8 mouse cellular contexts compared by ENCODE assay signal in the genomic region with DNA sequence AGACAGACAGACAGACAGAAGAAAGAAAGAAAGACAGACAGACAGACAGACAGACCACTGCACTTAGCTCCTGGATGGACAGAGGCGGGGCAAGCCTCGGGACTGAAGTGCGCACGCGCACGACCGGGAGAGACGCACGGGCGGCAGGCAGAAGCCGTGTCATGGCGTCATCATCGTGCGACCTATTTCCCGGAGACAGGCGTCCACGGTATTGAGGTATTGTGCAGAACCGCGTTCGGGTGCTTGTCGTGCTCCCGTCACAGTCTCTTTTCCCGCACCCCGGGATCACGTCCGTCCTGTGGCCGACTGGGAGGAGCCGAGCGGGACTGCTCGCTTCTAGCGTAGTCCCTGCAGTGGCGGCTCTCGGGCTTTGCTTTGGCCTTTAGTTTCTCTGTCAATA. TPM values are rescaled to one million over a fixed set of nuclear protein-coding genes. Genes with fewer than 3 reads are reported as not detected.
DNase-seq lines count a peak whose midpoint lies in the region; ATAC-seq and TF ChIP-seq lines count a peak whose summit lies in the region.

A gene (plus strand): TSS at position 137 of the 400 bp plus-strand sequence.

- H3K9me3 ChIP-seq in E14TG2a.4 (ENCODE audit: low read length), result no peaks in the 10 kb centered on the region
- H3K9me3 ChIP-seq in forebrain, embryonic 13.5 days (replicated peaks), result no peaks in the 10 kb centered on the region
- no peaks in the 10 kb centered on the region for H3K9me3 ChIP-seq in liver, postnatal 0 days (ENCODE audit: low read length)
- no peaks in the 10 kb centered on the region for H3K9me3 ChIP-seq in neural tube, embryonic 14.5 days (ENCODE audit: control insufficient read depth, low read length)

- intact Hi-C loops in heart, postnatal 10 days (cut with DNase I), result loop anchor here (5.0 kb wide), 2 partner anchors 95 to 175 kb away; no protein-coding TSS in a partner anchor

- H3K36me3 ChIP-seq in E14TG2a.4 (ENCODE audit: insufficient read depth, low read length), result no peaks in the 10 kb centered on the region
- H3K36me3 ChIP-seq in forebrain, embryonic 13.5 days (ENCODE audit: poor library complexity, severe bottlenecking), result no peaks in the 10 kb centered on the region
- H3K36me3 ChIP-seq in liver, postnatal 0 days (replicated peaks; ENCODE audit: insufficient read depth, low read length), result no peaks in the 10 kb centered on the region
- no peaks in the 10 kb centered on the region for H3K36me3 ChIP-seq in neural tube, embryonic 14.5 days (ENCODE audit: control insufficient read depth, insufficient read depth, low read length)

- peak within 1 kb of the TSS; percentile 90 for H3K4me3 ChIP-seq in E14TG2a.4 (replicated peaks; ENCODE audit: low read length)
- peak within 1 kb of the TSS; percentile 67 for H3K4me3 ChIP-seq in forebrain, embryonic 13.5 days
- peak within 1 kb of the TSS; percentile 99 for H3K4me3 ChIP-seq in liver, postnatal 0 days (ENCODE audit: low read depth, low read length)
- peak within 1 kb of the TSS; percentile 78 for H3K4me3 ChIP-seq in neural tube, embryonic 14.5 days (ENCODE audit: low read depth, low read length)

- TF ChIP-seq CTCF in E14TG2a.4 (conservative IDR thresholded peaks at IDR 0.05; ENCODE audit: low read length), result no peak
- no peak for TF ChIP-seq CTCF in liver, postnatal 0 days (IDR thresholded peaks at IDR 0.05; ENCODE audit: low read depth)

- TF ChIP-seq EP300 in liver, postnatal 0 days (IDR thresholded peaks at IDR 0.05; ENCODE audit: low read depth), result no peak

- peak; percentile 94 for ATAC-seq in forebrain, embryonic 13.5 days
- ATAC-seq in liver, postnatal 0 days, result peak; percentile 97
- peak; percentile 94 for ATAC-seq in neural tube, embryonic 14.5 days (ENCODE audit: low read depth)

- peak within 1 kb of the TSS; percentile 74 for H3K4me2 ChIP-seq in forebrain, embryonic 13.5 days
- H3K4me2 ChIP-seq in liver, postnatal 0 days (ENCODE audit: low read depth, low read length), result peak within 1 kb of the TSS; percentile 77
- H3K4me2 ChIP-seq in neural tube, embryonic 14.5 days (ENCODE audit: low read depth, low read length), result peak within 1 kb of the TSS; percentile 93

- H3K27ac ChIP-seq in forebrain, embryonic 13.5 days, result peak within 1 kb of the TSS; percentile 85
- peak within 1 kb of the TSS; percentile 97 for H3K27ac ChIP-seq in liver, postnatal 0 days (ENCODE audit: low read depth)
- H3K27ac ChIP-seq in neural tube, embryonic 14.5 days (ENCODE audit: low read depth, low read length), result peak within 1 kb of the TSS; percentile 91

- WGBS in forebrain, embryonic 13.5 days, result under 1% methylated on average over 33 of the region's 33 CpGs
- WGBS in large intestine, adult 2 months, result under 1% methylated on average over 33 of the region's 33 CpGs
- WGBS in liver, postnatal 0 days (ENCODE audit: insufficient replicate concordance), result under 1% methylated on average over 33 of the region's 33 CpGs
- WGBS in neural tube, embryonic 14.5 days, result 1% methylated on average over 33 of the region's 33 CpGs

- peak; percentile 95 for DNase-seq in c-Kit-positive CD71-positive TER-119-positive erythroid progenitor cells, embryonic 14.5 days (ENCODE audit: low spot score)
- DNase-seq in heart, postnatal 10 days, result peak; percentile 95 to 97
- DNase-seq in large intestine, adult 2 months (ENCODE audit: low read depth, low spot score), result peak; percentile 82
- peak; percentile 95 for DNase-seq in liver, postnatal 0 days
- DNase-seq in testis, postnatal 10 days (ENCODE audit: low spot score), result peak; percentile 98

- H3K9ac ChIP-seq in forebrain, embryonic 13.5 days, result peak within 1 kb of the TSS; percentile 77
- peak within 1 kb of the TSS; percentile 98 for H3K9ac ChIP-seq in liver, postnatal 0 days (replicated peaks)
- peak within 1 kb of the TSS; percentile 86 for H3K9ac ChIP-seq in neural tube, embryonic 14.5 days (replicated peaks; ENCODE audit: low read depth, low read length)

- no peaks in the 10 kb centered on the region for H3K27me3 ChIP-seq in E14TG2a.4 (ENCODE audit: insufficient read depth, low read length)
- no peaks in the 10 kb centered on the region for H3K27me3 ChIP-seq in forebrain, embryonic 13.5 days
- no peaks in the 10 kb centered on the region for H3K27me3 ChIP-seq in liver, postnatal 0 days (ENCODE audit: insufficient read depth, low read length)
- no peaks in the 10 kb centered on the region for H3K27me3 ChIP-seq in neural tube, embryonic 14.5 days (ENCODE audit: control insufficient read depth, insufficient read depth, low read length)

- H3K4me1 ChIP-seq in E14TG2a.4 (replicated peaks; ENCODE audit: low read depth, low read length), result peaks cover 12% of the 10 kb centered on the region
- peaks cover 18% of the 10 kb centered on the region for H3K4me1 ChIP-seq in forebrain, embryonic 13.5 days
- H3K4me1 ChIP-seq in liver, postnatal 0 days (ENCODE audit: insufficient read depth), result peaks cover 12% of the 10 kb centered on the region; the same call in 1 of the 2 replicates
- peaks cover 11% of the 10 kb centered on the region; the same call in 1 of the 2 replicates for H3K4me1 ChIP-seq in neural tube, embryonic 14.5 days (ENCODE audit: control insufficient read depth, insufficient read depth, low read length)

RNA-seq across cellular contexts. Expression of the gene that starts here (rescaled TPM):
- polyA plus RNA-seq in forebrain, embryonic 13.5 days (2015; fragmentation: Nextera tagmentation; extraction: Ambion mirVana), result 101 and 111 TPM in 2 replicates
- total RNA-seq in heart, postnatal 10 days (2021), result 10 to 100 TPM; 36.3 to 39.2 TPM
- 14.5 and 15.2 TPM in 2 replicates for polyA plus RNA-seq in large intestine, adult 2 months (2012; rRNA removed)
- 46.4 and 51.0 TPM in 2 replicates for polyA plus RNA-seq in liver, postnatal 0 days (2015; fragmentation: Nextera tagmentation; extraction: Ambion mirVana)
- 154 and 178 TPM in 2 replicates for polyA plus RNA-seq in neural tube, embryonic 14.5 days (2014; fragmentation: Nextera tagmentation; extraction: Ambion mirVana)

Comparison
In these comparisons a context has a peak if more than half of its experiments do, and no peak if none do; other contexts are left out.
1. Peak in every context shown above with its lines: DNase-seq, ATAC-seq, H3K4me3 ChIP-seq and H3K27ac ChIP-seq.